Mouse (Mus musculus) ovary, adult 18-20 months (tissue): Measurements from ENCODE around the gene Ctsf.
"Not testable (repeated sequence)": the region's sequence is repeated elsewhere in the genome, so short reads cannot be mapped to it uniquely, and the experiment has no call there.

Experiments
- DNase-seq: peaks from one replicate; pipeline ENCODE4 v3.0.0; 2022; ENCODE audit warnings: low spot score, mixed read lengths

Gene Ctsf

GRCm38 (mm10) chr19:4854552-4855469 is at the start of gene Ctsf:
Gene Ctsf (plus strand): TSS chr19:4855130.
- DNase-seq: peak; percentile 88

GRCm38 (mm10) chr19:4810309-4810708 is 44.6 kb upstream of the Ctsf start:
- no peak for DNase-seq

GRCm38 (mm10) chr19:4810746-4811062 is 44.2 kb upstream of the Ctsf start:
- no peak for DNase-seq

GRCm38 (mm10) chr19:4811063-4811908 is 43.6 kb upstream of the Ctsf start, which contains the start of the genes Gm21992 and Rbm14:
Gene Gm21992 (minus strand): TSS chr19:4811612.
Gene Rbm14 (minus strand): TSS chr19:4811634.
- DNase-seq: peak; percentile 98

- DNase-seq: no peak
These were observed 43.1 kb upstream of the Ctsf start for GRCm38 (mm10) chr19:4811909-4812242.

GRCm38 (mm10) chr19:4812334-4812949 is 42.5 kb upstream of the Ctsf start:
- not testable (repeated sequence) for DNase-seq

GRCm38 (mm10) chr19:4813015-4813414 is 41.9 kb upstream of the Ctsf start:
- no peak for DNase-seq

- no peak for DNase-seq
These were observed 37.6 kb upstream of the Ctsf start for GRCm38 (mm10) chr19:4817182-4817835.

- peak; percentile 69 for DNase-seq
These were observed 34.1 kb upstream of the Ctsf start for GRCm38 (mm10) chr19:4820678-4821303.

GRCm38 (mm10) chr19:4828444-4829114 is 26.4 kb upstream of the Ctsf start:
- no peak for DNase-seq

GRCm38 (mm10) chr19:4829156-4829555 is 25.8 kb upstream of the Ctsf start:
- no peak for DNase-seq

- peak; percentile 25 for DNase-seq
These were observed 21.0 kb upstream of the Ctsf start for GRCm38 (mm10) chr19:4833977-4834376.

GRCm38 (mm10) chr19:4836096-4836495 is 18.8 kb upstream of the Ctsf start:
- DNase-seq: no peak

- DNase-seq: no peak
These were observed 17.9 kb upstream of the Ctsf start for GRCm38 (mm10) chr19:4837049-4837448.

GRCm38 (mm10) chr19:4838526-4839140 is 16.3 kb upstream of the Ctsf start:
- DNase-seq: no peak

GRCm38 (mm10) chr19:4839149-4839548 is 15.8 kb upstream of the Ctsf start, which contains the start of the genes Ccs and Ccdc87:
Gene Ccs (minus strand): TSS chr19:4839332.
Gene Ccdc87 (plus strand): TSS chr19:4839366.
- DNase-seq: peak; percentile 95

- no peak for DNase-seq
These were observed 14.1 kb upstream of the Ctsf start for GRCm38 (mm10) chr19:4840848-4841247.

- DNase-seq: no peak
These were observed 12.3 kb upstream of the Ctsf start for GRCm38 (mm10) chr19:4842611-4843010.

GRCm38 (mm10) chr19:4845846-4846245 is 9.1 kb upstream of the Ctsf start:
- DNase-seq: no peak

- no peak for DNase-seq
These were observed 7.4 kb upstream of the Ctsf start for GRCm38 (mm10) chr19:4847490-4847889.
